Mouse (Mus musculus): ENCODE measurements around the gene Tmem252.

GRCm38 (mm10) chr19:24716303-24717097 is 42.7 kb downstream of the Tmem252 start:
- TF ChIP-seq CTCF (IDR thresholded peaks at IDR 0.05; ENCODE audit: control insufficient read depth, insufficient read depth, insufficient read length): no peak
- no peak for TF ChIP-seq MAX (IDR thresholded peaks at IDR 0.05)
- TF ChIP-seq USF1 (IDR thresholded peaks at IDR 0.05; ENCODE audit: low read depth): no peak
- TF ChIP-seq MYOD1 (IDR thresholded peaks at IDR 0.05; ENCODE audit: control insufficient read depth, insufficient read length, low read depth): no peak

Data from C2C12 (cell line).